Mouse (Mus musculus): ENCODE data around the gene Snapc5.

GRCm38 (mm10) chr9:64193879-64194278 is 14.8 kb downstream of the Snapc5 start:
- TF ChIP-seq POLR2A (IDR thresholded peaks at IDR 0.05; ENCODE audit: insufficient read depth, low read depth, low read length) (no peak), CTCF (IDR thresholded peaks at IDR 0.05) (no peak), EP300 (IDR thresholded peaks at IDR 0.05; ENCODE audit: insufficient read depth, low read depth, low read length) (no peak)

All from heart, adult 2 months (tissue).